Mouse (Mus musculus) frontal cortex, adult (tissue): ENCODE measurements around the gene Gm3159.
"Not testable (repeated sequence)": the region's sequence is repeated elsewhere in the genome, so short reads cannot be mapped to it uniquely, and the experiment has no call there.

ENCODE experiments used
- ATAC-seq: cut with Nextera tagmentation; 2 replicates; pipeline ENCODE4 v1.9.2; 2017; ENCODE audit warnings: mild to moderate bottlenecking, moderate library complexity, mixed read lengths; ENCODE audit not compliant: low TSS enrichment

Gene Gm3159

DNA sequence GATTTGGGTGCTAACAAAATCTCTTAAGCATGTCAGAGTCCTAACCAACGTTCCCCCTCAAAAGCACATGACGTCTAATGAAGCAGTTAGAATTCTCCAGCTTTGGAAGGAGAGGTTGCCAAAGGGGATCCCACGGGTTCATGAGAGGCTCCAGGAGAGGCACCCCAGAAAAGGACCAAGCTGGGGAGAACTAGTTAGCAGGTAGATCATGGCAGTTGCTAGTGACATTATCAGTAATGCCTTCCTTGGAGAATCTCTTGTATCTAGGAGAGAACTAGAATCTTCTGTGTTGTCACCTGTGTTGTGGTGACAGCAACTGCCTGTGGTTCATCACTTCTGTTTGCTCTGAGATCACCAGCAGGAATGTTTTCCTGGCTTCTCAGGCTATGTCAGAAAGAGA lies at the start of gene Gm3159:
Gm3159 (plus strand) TSS at position 301 of the 400 bp plus-strand sequence.
- ATAC-seq: not testable (repeated sequence)

DNA sequence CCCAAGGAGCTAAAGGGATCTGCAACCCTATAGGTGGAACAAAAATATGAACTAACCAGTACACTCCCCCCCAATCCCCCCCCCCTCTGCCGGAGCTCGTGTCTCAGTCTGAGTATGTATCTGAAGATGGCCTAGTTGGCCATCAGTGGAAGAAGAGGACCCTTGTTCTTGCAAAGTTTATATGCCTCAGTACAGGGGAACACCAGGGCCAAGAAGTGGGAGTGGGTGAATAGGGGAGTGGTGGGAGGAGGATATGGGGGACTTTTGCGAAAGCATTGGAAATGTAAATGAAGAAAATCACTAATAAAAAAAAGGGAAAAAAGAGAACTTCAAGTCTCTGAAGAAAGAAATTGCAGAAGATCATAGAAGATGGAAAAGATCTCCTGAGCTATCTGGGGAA lies 28.3 kb upstream of the Gm3159 start:
- not testable (repeated sequence) for ATAC-seq

GRCm38 (mm10) chr14:4369691-4370090 lies 27.6 kb upstream of the Gm3159 start:
- not testable (repeated sequence) for ATAC-seq

- not testable (repeated sequence) for ATAC-seq
Observed at GRCm38 (mm10) chr14:4377871-4378270, 19.5 kb upstream of the Gm3159 start.

- ATAC-seq: not testable (repeated sequence)
Observed at GRCm38 (mm10) chr14:4385606-4386005, 11.7 kb upstream of the Gm3159 start.

- not testable (repeated sequence) for ATAC-seq
Observed at GRCm38 (mm10) chr14:4392841-4393530, 4.3 kb upstream of the Gm3159 start.

- ATAC-seq: not testable (repeated sequence)
Observed at GRCm38 (mm10) chr14:4398624-4399023, 1.3 kb downstream of the Gm3159 start.

- ATAC-seq: not testable (repeated sequence)
Observed at GRCm38 (mm10) chr14:4400115-4400789, 2.9 kb downstream of the Gm3159 start.

DNA sequence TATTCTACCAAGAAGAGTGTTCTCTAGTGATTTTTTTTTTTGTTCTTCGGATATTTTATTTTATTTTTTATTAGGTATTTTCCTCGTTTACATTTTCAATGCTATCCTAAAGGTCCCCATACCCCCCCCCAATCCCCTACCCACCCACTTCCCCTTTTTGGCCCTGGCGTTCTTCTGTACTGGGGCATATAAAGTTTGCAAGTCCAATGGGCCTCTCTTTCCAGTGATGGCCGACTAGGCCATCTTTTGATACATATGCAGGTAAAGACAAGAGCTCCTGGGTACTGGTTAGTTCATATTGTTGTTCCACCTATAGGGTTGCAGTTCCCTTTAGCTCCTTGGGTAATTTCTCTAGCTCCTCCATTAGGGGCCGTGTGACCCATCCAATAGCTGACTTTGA lies 3.9 kb downstream of the Gm3159 start:
- not testable (repeated sequence) for ATAC-seq

- not testable (repeated sequence) for ATAC-seq
Observed at GRCm38 (mm10) chr14:4403840-4404239, 6.5 kb downstream of the Gm3159 start.

DNA sequence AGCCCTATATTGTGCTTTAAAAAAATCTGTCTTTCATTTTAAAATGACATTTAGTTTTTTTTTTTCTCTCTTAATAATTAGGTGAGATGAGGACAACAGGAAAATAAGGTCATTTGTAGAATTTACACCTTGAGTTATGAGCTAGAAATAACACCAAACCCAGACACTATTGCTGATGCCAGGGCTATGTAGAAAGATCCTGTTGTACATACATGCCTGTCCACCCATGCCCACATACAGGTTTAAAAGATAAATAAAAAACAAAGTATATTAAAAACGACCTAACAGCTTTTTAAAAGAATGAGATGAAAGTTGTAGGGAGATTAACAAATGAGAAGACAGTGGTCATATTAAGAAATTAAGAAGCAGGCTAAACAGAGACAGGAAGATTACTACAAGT lies 12.6 kb downstream of the Gm3159 start:
- ATAC-seq: not testable (repeated sequence)

DNA sequence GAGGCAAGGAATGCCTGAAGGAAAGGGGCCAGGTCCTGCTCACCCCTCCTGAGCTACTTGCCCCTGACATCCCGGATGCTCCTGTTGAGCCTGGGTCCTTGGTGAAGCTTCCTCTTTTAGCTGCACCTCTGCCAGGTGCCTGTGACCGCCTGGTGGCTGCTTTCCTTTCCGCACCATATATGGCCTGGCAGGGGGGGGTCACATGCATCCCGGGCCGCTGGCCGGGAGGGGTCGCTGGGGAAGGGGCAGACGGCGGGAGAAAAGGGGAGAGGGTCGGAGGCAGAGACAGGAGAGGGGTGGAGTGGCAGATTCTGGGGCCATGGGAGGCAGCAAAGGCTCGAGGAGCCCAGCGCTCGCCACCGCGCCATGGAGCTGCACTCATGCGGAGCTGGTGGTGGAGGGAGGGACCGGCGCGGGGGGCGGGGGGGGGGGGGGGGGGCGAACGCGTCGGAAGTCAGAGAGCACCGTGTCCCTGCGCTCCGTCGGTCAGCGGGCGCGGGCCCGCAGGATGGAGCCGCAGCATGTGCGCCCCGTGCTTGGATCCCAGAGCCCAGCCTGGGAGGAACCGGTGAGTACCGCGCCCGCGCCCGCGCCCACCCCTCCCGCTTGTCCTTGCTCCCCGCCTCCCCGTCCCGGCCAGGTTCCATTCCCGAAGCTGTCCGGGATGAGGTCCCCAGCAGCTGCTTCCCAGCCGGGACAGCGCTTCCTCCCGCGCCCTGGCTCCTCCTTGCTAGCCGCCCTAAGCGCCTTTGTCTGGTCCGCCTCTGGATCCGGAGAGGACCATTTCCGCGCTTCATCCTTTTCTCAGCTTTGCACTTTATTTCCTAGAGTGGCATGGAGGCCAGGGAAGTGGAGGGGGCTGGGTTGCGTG lies 17.9 kb downstream of the Gm3159 start, which contains the start of gene Gm3164:
Gm3164 (plus strand) TSS at position 484 of the 871 bp plus-strand sequence.
- ATAC-seq: not testable (repeated sequence)

DNA sequence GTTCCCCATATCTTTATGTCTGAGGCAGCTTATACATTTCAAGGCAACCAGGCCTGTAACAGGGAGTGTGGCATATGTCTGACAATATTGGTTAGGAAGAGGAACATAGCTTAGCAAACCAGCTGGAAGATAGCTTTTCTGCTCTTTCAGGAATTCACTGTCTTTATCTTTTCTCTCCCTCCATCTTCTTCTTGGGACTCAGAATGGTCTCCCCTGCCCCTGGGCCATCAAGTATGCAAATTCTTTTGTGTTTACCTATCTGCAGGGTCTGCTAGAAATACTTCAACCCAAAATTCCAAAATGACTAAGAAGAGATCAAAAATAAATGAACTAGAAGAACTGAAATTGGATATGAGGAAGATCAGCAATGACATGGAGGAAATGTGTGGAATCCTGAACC lies 33.4 kb downstream of the Gm3159 start, which contains the start of gene Gm3173:
Gm3173 (plus strand) TSS at position 301 of the 400 bp plus-strand sequence.
- ATAC-seq: not testable (repeated sequence)
